Comparison of ENCODE assay signal across 31 mouse cellular contexts in genomic region chr7:122806531-122806930, GRCm38 (mm10).
"Had no signal": no experiment of that assay in that cellular context is flagged by ENCODE, and none has a peak within 500 bp of the region (broad histone marks: within the 10 kb centered on the region; RNA-seq: fewer than 3 reads in every experiment).

No protein-coding gene starts in this region.

- H3K4me2 ChIP-seq: limb, embryonic 12.5 days; limb, embryonic 13.5 days; limb, embryonic 15.5 days; liver, embryonic 11.5 days; liver, embryonic 12.5 days; liver, embryonic 13.5 days; liver, embryonic 15.5 days; lung, embryonic 14.5 days; lung, embryonic 15.5 days; midbrain, embryonic 11.5 days; midbrain, embryonic 12.5 days; midbrain, embryonic 13.5 days; midbrain, embryonic 15.5 days had no signal

- H3K4me3 ChIP-seq: limb, embryonic 10.5 days; limb, embryonic 12.5 days; limb, embryonic 13.5 days; limb, embryonic 15.5 days; liver, embryonic 12.5 days; liver, embryonic 13.5 days; liver, embryonic 15.5 days; lung, embryonic 15.5 days; megakaryocyte, embryonic 14.5 days; midbrain, embryonic 10.5 days; midbrain, embryonic 12.5 days; midbrain, embryonic 13.5 days; midbrain, embryonic 15.5 days; myocyte had no signal

- H3K4me1 ChIP-seq: limb, embryonic 10.5 days; limb, embryonic 12.5 days; liver, embryonic 12.5 days; liver, embryonic 13.5 days; liver, embryonic 15.5 days; megakaryocyte, embryonic 14.5 days; midbrain, embryonic 10.5 days; midbrain, embryonic 12.5 days; midbrain, embryonic 13.5 days; midbrain, embryonic 15.5 days had no signal

- ATAC-seq: liver, embryonic 12.5 days; liver, postnatal 0 days; lung, postnatal 0 days; midbrain, embryonic 13.5 days; midbrain, embryonic 15.5 days; midbrain, embryonic 16.5 days had no signal

- H3K27ac ChIP-seq: limb, embryonic 10.5 days; limb, embryonic 12.5 days; limb, embryonic 13.5 days; limb, embryonic 15.5 days; liver, embryonic 12.5 days; liver, embryonic 13.5 days; liver, embryonic 14.5 days; liver, embryonic 15.5 days; lung, embryonic 15.5 days; macrophage; midbrain, embryonic 10.5 days; midbrain, embryonic 12.5 days; midbrain, embryonic 13.5 days; midbrain, embryonic 15.5 days had no signal

- H3K9me3 ChIP-seq: limb, embryonic 10.5 days; limb, embryonic 12.5 days; limb, embryonic 13.5 days; limb, embryonic 15.5 days; liver, embryonic 12.5 days; liver, embryonic 13.5 days; liver, embryonic 15.5 days; lung, embryonic 15.5 days; megakaryocyte, embryonic 14.5 days; midbrain, embryonic 10.5 days; midbrain, embryonic 12.5 days; midbrain, embryonic 13.5 days; midbrain, embryonic 15.5 days had no signal

- H3K36me3 ChIP-seq: limb, embryonic 10.5 days; limb, embryonic 12.5 days; limb, embryonic 13.5 days; limb, embryonic 15.5 days; liver, embryonic 12.5 days; liver, embryonic 13.5 days; liver, embryonic 15.5 days; lung, embryonic 15.5 days; midbrain, embryonic 10.5 days; midbrain, embryonic 12.5 days; midbrain, embryonic 13.5 days; midbrain, embryonic 15.5 days had no signal

- H3K27me3 ChIP-seq: limb, embryonic 12.5 days; limb, embryonic 13.5 days; limb, embryonic 15.5 days; liver, embryonic 12.5 days; liver, embryonic 13.5 days; liver, embryonic 15.5 days; lung, embryonic 15.5 days; megakaryocyte, embryonic 14.5 days; midbrain, embryonic 12.5 days; midbrain, embryonic 13.5 days; midbrain, embryonic 15.5 days had no signal

- DNase-seq: left cerebral cortex, postnatal 4 days; liver; liver, embryonic 13.5 days; liver, postnatal 0 days; lung, adult 18-20 months; lung, adult 2 months; lung, embryonic 14.5 days; lung, postnatal 10 days; lung, postnatal 14 days; lung, postnatal 36 days; lung, postnatal 4 days; midbrain, embryonic 14.5 days had no signal

- H3K9ac ChIP-seq: limb, embryonic 12.5 days; limb, embryonic 13.5 days; limb, embryonic 15.5 days; liver, embryonic 12.5 days; liver, embryonic 13.5 days; liver, embryonic 14.5 days; liver, embryonic 15.5 days; liver, postnatal 0 days; lung, embryonic 14.5 days; lung, embryonic 15.5 days; midbrain, embryonic 12.5 days; midbrain, embryonic 13.5 days; midbrain, embryonic 15.5 days had no signal
